Mouse (Mus musculus): ENCODE measurements around the gene Sp2. TPM values are rescaled to one million over a fixed set of nuclear protein-coding genes. Genes with fewer than 3 reads are reported as not detected.

Sp2 gene
- polyA plus RNA-seq, 1 experiment from 2014 or later, result 17.6 TPM

Other genes starting within 250 kb of the Sp2 start
- 8.6 and 8.7 TPM in 2 replicates for gene Snx11, start 205.4 kb downstream of the Sp2 start, polyA plus RNA-seq (2015; fragmentation: Nextera tagmentation; extraction: Ambion mirVana)
- gene Cbx1, start 193.8 kb downstream of the Sp2 start, polyA plus RNA-seq (2015; fragmentation: Nextera tagmentation; extraction: Ambion mirVana), result 26.1 and 29.8 TPM in 2 replicates
- 18.8 and 20.8 TPM in 2 replicates for gene Nfe2l1, start 153.0 kb downstream of the Sp2 start, polyA plus RNA-seq (2015; fragmentation: Nextera tagmentation; extraction: Ambion mirVana)
- gene Copz2, start 133.1 kb downstream of the Sp2 start, polyA plus RNA-seq (2015; fragmentation: Nextera tagmentation; extraction: Ambion mirVana), result 21.1 and 21.4 TPM in 2 replicates
- gene Cdk5rap3, start 66.5 kb downstream of the Sp2 start, polyA plus RNA-seq (2015; fragmentation: Nextera tagmentation; extraction: Ambion mirVana), result 33.7 and 40.6 TPM in 2 replicates
- 5.9 and 6.1 TPM in 2 replicates for gene Prr15l, start 54.9 kb downstream of the Sp2 start, polyA plus RNA-seq (2015; fragmentation: Nextera tagmentation; extraction: Ambion mirVana)
- 719 and 785 TPM in 2 replicates for gene Pnpo, start 39.0 kb downstream of the Sp2 start, polyA plus RNA-seq (2015; fragmentation: Nextera tagmentation; extraction: Ambion mirVana)
- 0.03 and 0.05 TPM in 2 replicates for gene Sp6, start 30.4 kb upstream of the Sp2 start, polyA plus RNA-seq (2015; fragmentation: Nextera tagmentation; extraction: Ambion mirVana)
- 11.8 and 13.2 TPM in 2 replicates for gene Scrn2, start 47.0 kb upstream of the Sp2 start, polyA plus RNA-seq (2015; fragmentation: Nextera tagmentation; extraction: Ambion mirVana)
- 0.08 and 0.54 TPM in 2 replicates for gene Lrrc46, start 58.4 kb upstream of the Sp2 start, polyA plus RNA-seq (2015; fragmentation: Nextera tagmentation; extraction: Ambion mirVana)
- 34.0 and 34.6 TPM in 2 replicates for gene Mrpl10, start 58.6 kb upstream of the Sp2 start, polyA plus RNA-seq (2015; fragmentation: Nextera tagmentation; extraction: Ambion mirVana)
- 2.3 and 2.9 TPM in 2 replicates for gene Osbpl7, start 67.7 kb upstream of the Sp2 start, polyA plus RNA-seq (2015; fragmentation: Nextera tagmentation; extraction: Ambion mirVana)
- gene Tbx21, start 132.4 kb upstream of the Sp2 start, polyA plus RNA-seq (2015; fragmentation: Nextera tagmentation; extraction: Ambion mirVana), result 0.08 and 0.15 TPM in 2 replicates
- gene Tbkbp1, start 168.5 kb upstream of the Sp2 start, polyA plus RNA-seq (2015; fragmentation: Nextera tagmentation; extraction: Ambion mirVana), result 1.9 and 2.1 TPM in 2 replicates
- 18.4 and 18.6 TPM in 2 replicates for gene Kpnb1, start 204.9 kb upstream of the Sp2 start, polyA plus RNA-seq (2015; fragmentation: Nextera tagmentation; extraction: Ambion mirVana)

Measured in liver, embryonic 15.5 days (tissue).